Mouse (Mus musculus): ENCODE data around the gene Dbnl.
A peak's percentile ranks its signal among the peaks of the same experiment; 100 is the strongest.
"Not testable (repeated sequence)": the region's sequence is repeated elsewhere in the genome, so short reads cannot be mapped to it uniquely, and the experiment has no call there.

Dbnl gene

DNA sequence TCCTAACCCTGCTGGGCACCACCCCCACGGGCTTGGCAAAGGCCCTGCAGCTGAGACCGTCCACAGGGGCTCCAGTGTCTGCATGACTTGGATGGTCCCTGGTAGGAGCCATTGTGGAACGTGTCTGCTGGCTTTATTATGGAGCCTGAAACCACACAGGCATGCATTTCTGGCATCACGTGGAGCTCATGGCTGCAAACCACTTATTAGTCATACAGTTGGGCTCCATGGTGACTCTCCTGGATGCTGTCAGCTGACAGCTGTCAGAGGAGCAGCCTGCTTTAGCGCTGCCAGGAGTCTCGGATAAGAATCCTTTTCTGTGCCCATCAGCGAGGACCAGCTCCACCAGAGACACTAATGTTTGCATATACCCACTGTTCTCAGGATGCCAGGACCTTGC lies 7.4 kb downstream of the Dbnl start:
- DNase-seq, result peak; percentile 48 to 62

GRCm38 (mm10) chr11:5796939-5797338 lies 8.7 kb downstream of the Dbnl start:
- no peak for DNase-seq

GRCm38 (mm10) chr11:5797371-5797770 lies 9.1 kb downstream of the Dbnl start:
- DNase-seq, result no peak

DNA sequence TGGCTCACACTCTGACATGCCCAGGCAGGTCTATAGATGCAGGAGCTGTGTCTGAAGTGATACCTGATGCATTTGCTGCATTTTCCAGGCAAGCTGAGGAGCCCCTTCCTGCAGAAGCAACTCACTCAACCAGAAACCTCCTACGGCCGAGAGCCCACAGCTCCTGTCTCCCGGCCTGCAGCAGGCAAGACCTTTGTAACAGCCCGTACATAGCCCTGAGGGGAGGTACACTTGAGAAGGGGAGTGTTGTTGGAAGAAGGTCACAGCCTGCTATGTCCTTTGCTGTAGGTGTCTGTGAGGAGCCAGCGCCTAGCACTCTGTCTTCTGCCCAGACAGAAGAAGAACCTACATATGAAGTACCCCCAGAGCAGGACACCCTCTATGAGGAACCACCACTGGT lies 9.6 kb downstream of the Dbnl start:
- DNase-seq, result no peak

DNA sequence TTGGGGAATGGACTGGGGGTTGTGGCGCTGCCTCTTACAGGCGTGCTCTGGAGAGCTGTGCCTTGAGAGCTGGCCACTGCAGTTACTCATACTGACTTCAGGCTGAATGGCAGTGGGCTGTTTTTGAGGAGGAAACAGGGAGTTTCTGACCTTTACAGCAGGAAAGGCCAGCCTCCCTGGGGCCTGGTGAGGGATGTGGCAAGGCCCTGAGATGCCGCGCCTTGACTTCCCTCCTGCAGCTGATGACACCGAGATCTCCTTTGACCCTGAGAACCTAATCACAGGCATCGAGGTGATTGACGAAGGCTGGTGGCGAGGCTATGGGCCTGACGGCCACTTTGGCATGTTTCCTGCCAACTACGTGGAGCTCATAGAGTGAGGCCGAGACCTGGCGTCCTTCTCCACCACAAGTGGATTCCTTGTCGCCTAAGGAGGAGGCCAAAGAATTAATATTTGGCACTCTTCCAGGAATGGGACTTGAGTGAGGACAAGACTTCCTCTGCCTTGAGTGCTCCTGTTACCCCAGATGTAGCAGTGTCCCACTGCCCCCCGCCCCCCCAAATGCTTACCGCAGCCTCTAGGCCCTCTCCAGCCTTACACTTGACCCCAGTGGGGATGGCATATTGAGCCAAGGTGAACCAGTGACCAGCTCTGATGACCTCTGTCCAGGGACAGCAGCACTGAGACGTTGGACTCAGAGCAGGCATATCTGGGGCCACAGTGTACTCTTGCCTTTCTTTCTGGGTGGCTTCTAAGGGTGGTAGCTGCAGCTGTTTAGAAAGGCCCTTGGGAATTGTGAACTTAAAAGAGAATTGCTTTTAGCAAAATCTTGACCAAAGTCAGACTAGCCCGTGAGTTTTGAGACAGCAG lies 11.6 kb downstream of the Dbnl start:
- no peak for DNase-seq

DNA sequence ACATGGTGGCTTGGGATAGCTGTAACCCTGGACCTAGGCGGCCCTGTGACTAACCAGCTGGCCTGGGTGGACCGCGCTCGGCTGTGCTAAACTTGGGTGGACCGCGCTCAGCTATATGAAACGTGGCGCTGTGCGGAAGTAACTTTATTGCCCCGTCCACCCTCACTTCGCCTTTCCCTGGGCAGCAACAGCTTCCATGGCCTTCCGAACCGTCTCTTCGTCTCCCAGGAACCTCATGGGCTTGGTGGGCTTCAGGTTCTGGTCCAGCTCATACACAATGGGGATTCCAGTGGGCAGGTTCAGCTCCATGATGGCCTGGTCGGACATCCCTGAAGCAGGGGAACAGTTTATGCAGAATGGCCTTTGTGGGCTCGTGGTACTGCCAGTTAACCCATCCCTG lies 13.2 kb downstream of the Dbnl start:
- DNase-seq, result no peak

DNA sequence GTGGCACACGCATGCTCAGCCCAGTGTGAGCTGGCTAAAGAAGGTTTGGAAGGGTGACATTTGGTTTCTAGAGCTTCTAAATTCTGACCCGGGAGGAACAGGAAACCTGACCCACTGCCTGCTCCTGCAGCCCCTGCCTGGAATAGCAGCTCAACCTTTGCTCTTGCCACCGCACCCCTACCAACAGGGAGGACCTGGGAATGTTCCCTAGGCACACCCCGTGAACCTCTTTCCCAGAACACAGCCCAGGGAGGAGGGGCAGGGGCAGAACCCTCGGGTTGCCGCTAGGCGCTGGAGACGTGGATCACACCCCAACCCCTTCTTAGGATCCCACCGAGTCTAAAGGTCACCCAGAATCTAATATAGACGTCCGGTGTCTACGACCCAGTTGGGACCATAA lies 13.7 kb downstream of the Dbnl start:
- no peak for DNase-seq

DNA sequence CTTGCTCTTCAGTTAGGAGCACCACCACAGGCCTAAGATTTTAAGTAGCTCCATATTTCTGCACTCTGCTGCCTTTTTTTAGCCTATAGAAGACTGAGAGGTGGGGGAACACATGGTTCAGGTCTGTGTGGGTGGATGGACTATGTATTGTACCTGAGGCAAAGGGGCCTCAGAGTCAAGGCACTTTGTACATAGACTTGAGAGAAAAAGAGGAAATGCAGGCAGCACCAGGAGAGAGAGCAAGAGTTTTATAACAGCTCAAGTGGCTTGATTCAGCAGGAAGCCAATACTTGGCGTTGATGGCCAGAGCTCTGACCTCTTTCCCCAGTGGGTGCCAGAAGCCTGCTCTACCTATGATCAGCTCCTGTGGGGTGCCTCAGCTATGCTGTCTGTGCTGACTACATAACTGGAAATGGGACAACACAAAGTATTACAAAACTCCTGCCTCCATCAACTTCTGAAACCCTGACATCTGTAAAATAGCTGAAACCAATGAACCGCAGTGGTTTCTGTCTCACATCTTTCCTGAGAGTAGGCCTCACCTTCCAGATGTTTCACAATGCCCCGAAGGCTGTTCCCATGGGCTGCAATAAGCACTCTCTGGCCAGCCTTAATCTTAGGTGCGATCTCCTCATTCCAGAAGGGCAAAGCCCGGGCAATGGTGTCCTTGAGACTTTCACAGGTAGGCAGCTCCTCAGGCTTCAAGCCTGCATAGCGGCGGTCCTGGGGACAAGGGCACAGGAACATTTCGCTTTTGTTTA lies 14.3 kb downstream of the Dbnl start:
- DNase-seq, result no peak

DNA sequence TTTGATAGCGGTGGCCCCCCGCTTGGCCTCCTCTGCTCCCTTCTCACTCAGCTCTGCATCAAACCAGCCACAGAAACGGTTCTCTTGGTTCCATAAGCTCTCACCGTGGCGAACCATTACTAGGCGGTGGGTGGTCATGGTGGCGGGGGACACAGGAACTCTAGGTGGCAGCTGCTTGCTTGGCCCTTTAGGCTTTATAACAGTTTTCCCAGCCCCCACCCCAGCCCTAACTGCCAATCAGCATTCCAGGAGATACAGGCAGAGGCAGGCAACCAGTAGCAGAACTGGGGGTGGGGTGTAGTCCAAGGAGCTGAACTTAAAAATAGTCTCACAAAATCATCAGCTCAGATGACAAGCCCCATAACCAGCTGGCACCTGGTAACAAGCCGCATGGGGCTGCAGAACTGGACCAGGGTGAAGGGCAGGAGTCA lies 15.3 kb downstream of the Dbnl start, which contains the start of gene Pgam2:
Pgam2 (minus strand) TSS at position 183 of the 431 bp plus-strand sequence.
- no peak for DNase-seq

DNA sequence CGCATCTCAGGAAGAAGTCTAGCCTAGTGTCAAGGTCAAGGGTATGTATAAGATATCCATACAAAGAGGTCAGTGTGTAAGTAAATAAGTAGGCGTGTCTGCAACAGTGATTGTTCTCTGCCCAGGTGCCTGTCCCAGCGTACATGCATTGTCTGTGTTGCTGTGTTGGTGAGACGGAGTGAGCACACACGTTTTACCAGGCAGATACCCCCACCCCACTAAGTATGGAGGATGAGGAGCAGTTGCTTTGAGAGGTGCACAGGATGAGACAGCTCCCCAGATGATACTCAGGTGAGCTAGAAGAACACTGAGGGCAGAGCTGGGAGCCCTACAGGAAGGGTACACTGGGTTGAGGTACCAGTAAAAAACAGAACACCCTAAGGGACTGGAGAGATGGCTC lies 15.9 kb downstream of the Dbnl start:
- DNase-seq, result no peak

DNA sequence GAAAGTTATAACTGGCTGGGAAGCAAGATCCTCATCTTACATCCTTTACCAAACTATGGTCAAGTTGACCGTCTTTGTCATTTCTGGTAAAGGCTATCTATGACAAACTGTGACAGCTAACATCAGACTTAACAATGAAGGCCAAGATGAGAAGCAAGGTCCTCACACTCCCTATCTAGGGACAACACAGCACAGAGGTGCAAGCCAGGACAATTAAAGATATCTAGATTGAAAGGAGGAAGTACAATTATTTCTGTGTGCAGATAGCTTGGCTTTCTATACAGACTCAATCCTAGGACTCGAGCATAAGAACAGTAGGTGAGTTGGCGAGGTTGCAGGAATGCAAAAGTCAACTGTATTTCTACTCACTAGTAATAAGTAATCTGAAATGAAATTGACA lies 17.4 kb downstream of the Dbnl start:
- DNase-seq, result no peak

DNA sequence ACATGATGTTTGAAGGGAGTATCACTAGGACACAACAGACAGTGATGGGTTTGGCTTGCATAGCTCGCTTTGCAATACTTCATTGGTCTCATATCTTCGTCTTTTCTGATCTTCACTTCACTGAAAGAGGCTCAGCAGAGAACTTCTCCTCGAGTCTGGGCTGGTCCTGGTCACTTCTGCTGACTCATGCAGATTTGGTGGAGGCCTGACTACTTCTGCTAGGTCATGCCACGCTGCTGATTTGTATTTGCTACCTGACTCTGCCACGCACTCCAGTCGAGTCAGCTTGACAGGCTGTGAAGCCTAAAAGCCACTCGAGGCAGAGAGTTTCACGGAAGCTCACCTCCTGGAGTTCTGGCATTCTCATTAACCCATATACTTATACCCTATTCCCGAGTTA lies 19.7 kb downstream of the Dbnl start:
- DNase-seq, result no peak

DNA sequence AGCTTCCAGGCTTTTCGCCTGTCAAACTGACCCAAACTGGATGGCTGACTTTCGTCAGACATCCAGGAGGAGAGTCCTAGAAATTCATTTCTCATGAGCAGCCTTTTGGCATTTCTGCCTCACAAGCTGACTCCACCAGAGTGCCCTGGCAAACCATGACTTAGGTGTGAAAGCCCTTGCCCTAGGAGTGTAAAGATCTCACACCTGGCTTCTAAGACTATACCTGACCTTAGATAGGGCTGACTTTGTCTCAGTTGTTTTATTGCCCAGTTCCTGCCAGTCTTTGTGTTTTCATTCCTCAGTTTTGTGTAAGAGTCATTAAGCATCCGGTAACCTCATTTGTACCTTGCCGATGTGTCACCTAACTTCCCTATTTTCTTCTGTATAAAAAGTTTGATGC lies 21.2 kb downstream of the Dbnl start:
- not testable (repeated sequence) for DNase-seq

GRCm38 (mm10) chr11:5813381-5813780 lies 25.1 kb downstream of the Dbnl start:
- no peak for DNase-seq

- no peak for DNase-seq
Measured at GRCm38 (mm10) chr11:5819223-5819622, 30.9 kb downstream of the Dbnl start.

DNA sequence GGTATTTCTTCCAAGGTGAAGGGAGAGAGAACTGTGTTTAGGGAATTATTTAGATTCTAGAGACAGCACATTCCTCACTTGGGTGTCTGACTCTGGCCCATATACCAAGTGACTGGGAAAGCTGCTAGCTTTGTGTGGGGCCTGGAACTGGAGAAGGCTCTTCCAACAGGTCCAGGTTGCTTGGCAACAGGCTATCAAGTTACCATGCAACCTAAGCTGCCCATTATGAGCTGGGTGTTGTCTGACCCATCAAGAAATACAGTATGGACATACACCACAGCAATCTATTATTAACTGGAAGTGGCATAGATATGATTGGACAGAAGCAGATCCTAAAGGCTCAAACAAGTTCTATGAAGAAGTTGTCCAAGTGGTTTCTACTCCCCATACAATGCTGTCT lies 37.1 kb downstream of the Dbnl start:
- no peak for DNase-seq

DNA sequence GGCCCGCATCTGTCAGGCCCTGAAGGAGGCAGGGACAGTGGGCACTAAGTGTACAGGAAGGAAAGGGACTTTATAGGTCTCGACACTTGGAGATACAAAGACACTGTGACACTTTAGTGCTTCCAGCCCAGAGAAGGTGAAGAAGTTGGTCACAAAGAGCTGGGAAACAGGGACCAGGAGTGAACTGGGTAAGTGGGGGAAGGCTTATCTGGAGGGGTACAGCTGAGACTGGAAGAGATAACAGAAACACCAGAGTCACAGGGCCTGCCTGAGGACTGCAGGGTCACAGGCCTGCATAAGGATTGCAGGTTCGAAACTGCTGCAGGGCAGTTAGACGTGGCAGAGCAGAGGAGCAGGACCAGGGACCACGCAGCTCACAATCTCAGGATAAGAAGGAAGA lies 39.6 kb downstream of the Dbnl start:
- DNase-seq, result no peak

DNA sequence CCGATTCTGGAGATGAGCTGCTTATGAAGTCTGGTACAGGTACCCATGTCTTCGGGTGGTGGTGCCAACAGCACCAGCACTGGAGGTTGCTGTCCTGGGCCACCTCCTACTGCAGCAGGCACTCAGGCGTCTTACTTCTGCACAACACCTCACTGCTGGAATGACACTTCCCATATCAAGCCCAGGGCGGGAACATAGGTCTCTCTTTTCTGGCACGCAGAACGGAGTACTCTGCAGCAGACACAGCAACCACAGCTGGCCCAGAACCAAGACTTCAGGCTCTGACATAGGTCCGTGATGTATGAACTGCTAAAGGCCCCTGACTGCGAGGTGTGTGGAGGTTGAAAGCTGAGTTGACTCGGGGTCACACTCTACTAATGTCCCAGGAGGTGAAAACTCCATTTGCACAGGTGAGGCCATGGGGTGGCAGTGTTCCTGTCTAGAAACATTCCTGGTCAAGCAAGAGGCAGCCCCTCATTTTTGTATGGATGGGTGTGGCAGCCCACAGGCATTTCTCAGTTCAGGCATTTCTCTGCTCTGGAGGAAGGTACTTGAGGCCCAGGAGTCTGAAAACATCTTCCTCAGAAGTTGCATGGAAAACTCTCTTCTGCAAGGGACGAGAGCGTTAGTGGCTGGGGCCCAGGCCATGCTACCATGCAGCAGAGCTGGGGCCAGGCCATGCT lies 40.4 kb downstream of the Dbnl start:
- DNase-seq, result no peak

DNA sequence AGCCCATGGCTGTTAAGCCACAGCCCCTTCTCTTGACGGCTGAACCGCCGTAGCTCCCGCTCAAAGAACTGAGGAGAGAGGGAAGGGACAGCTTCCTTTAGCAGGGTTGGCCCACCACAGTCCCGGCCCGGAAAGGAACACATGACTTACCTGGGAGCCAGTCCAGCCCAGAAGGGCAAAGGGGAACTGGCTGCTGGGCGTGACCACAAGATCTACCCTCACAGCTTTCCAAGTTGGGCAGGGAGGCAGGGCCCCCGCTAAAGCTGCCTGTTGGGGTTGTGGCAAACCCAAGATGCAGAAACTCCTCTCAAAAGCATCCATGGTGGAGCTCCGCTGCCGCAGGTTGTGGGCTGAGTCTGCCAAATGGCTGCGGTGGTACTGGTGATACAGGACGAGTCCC lies 41.0 kb downstream of the Dbnl start:
- DNase-seq, result no peak

GRCm38 (mm10) chr11:5834506-5834905 lies 46.2 kb downstream of the Dbnl start:
- DNase-seq, result no peak

- no peak for DNase-seq
Measured at GRCm38 (mm10) chr11:5835057-5835456, 46.8 kb downstream of the Dbnl start.

GRCm38 (mm10) chr11:5836126-5836525 lies 47.8 kb downstream of the Dbnl start:
- DNase-seq, result peak; percentile 27 to 53

Measured in cerebellum, postnatal 25 days (tissue).